Mouse (Mus musculus) gastrocnemius, adult 18-20 months (tissue): ENCODE data around the gene Kif18b. TPM values are rescaled to one million over a fixed set of nuclear protein-coding genes. Genes with fewer than 3 reads are reported as not detected.
A peak's percentile ranks its signal among the peaks of the same experiment; 100 is the strongest.

Experiments
- DNase-seq: peaks from one replicate; pipeline ENCODE4 v3.0.0; 2021; ENCODE audit warnings: low spot score
- total RNA-seq, 2 experiments: library from RNA; stranded (reverse); gene quantifications; 2 replicates each; pipeline ENCODE4 v1.2.3; 2021

Kif18b gene
- total RNA-seq, 2 experiments from 2014 or later = not detected

- no peak for DNase-seq
Observed at GRCm38 (mm10) chr11:102939024-102939675, 14.2 kb upstream of the Kif18b start.

GRCm38 (mm10) chr11:102937529-102938182 is 12.7 kb upstream of the Kif18b start:
- no peak for DNase-seq

DNA sequence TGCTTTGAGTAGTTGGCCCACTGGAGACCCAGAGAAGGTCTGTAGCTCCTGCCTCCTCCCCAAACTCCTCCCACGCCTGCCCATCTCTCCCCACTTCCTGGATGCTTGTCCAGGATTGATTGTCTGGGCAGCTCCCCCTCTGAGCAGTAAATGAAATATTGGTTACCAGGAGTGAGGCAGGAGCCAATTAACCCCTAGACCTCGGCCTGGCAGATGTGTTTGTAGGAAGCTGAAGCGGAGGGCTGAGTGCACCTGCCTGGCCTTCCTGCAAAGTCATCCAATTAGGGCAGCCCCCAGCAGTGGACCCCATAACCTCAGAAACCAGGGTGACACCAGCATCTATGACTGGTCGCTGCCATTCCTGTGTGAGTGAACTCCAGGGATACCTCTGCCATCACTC is 11.3 kb upstream of the Kif18b start:
- no peak for DNase-seq

DNA sequence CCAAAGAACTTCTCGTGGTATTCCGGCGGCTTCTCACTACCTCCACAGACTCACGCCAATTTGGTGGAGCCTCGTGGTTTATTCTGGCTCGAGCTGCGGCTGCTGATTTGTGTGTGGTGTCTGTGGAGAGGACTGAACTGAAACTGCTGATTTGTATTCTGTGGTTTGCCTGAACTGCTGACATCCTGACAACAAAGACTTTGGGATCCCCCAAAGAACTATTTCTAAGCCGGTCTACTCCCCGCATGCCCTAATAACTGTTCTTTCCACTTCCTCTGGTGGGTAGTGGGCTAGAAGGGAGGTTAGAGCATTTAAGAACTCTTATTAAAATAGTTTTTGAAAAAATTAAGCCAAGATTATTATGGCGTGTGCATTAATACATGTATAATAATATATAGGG is 5.7 kb upstream of the Kif18b start:
- no peak for DNase-seq

- DNase-seq = no peak
Observed at GRCm38 (mm10) chr11:102925351-102925717, 410 bp upstream of the Kif18b start.

DNA sequence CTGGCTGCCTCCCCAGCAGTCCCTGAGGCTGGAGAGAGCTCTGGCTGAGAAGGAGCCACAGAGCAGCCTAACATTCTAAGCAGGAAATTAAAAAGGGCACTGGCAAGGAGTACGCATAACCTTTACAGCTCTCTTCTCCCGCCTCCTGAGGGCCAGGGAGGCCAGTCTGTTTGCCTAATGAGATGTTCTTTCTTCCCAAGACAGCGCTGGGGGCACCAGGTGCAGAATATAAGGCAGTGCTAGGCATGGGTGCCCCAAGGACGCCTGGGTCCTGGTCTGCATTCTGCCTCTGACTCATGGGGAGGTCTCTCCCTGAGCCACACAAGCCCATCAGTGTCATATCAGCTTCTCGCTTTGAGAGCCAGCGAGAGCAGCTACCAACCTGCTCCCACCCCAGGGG is 3.4 kb downstream of the Kif18b start:
- DNase-seq = no peak

GRCm38 (mm10) chr11:102918077-102918476 is 6.8 kb downstream of the Kif18b start:
- no peak for DNase-seq

DNA sequence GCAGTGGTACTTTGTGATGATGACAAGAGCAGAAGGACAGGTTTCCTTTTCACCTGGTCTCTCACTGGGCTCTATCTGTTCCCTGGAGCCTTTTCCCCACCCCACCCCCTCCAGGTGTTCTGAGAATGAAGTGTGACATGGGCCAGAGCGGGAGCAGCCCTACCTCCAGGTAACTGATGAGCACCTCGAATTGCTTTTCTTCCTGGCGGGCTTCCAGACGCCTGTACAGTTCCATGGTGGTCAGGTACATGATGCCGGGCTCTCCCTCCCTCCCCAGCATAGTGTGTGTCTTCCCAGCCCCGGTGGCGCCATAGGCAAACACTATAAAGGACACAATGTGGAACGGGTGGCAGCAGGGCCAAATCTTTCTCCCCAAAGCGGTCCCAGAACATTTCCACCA is 9.5 kb downstream of the Kif18b start:
- DNase-seq = no peak

DNA sequence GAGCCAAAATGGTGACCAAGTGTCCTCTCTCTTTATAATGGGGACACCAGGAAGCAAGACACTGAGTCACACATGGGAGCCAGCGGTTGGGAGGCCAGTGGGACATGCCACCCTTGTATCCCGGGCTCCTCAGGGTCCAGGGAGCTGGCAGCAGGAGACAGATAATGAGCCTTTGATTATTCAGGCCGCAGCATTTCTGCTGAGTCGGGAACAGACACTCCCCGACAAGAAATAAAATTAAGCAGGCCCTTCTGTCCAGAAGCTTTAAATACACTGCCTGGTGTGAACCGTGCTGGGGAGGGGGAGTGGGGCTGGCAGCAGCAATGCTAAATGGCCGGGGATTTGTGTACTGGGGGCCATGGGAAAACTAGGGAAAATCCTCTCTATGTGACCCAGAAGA is 13.5 kb downstream of the Kif18b start:
- no peak for DNase-seq

- no peak for DNase-seq
Observed at GRCm38 (mm10) chr11:102903654-102904053, 21.3 kb downstream of the Kif18b start.

DNA sequence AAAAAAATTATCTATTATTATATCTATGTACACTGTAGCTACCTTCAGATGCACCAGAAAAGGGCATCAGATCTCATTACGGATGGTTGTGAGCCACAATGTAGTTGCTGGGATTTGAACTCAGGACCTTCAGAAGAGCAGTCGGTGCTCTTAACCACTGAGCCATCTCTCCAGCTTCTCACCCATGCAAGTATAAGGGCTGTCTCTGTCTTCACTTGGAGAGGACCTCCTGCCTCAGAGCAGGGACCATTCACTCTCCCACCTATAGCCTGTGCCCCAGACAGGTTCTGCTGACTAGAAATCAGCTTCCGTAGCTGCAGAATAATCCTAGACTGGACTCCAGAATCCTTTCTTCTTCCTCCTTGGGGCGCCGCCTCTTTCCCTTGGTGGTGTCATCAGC is 22.8 kb downstream of the Kif18b start:
- DNase-seq = no peak

GRCm38 (mm10) chr11:102901199-102901598 is 23.7 kb downstream of the Kif18b start:
- no peak for DNase-seq

GRCm38 (mm10) chr11:102900763-102901162 is 24.2 kb downstream of the Kif18b start, which contains the start of gene Gfap:
Gene Gfap (minus strand): TSS chr11:102900912.
- peak; percentile 79 for DNase-seq

GRCm38 (mm10) chr11:102898408-102898807 is 26.5 kb downstream of the Kif18b start:
- no peak for DNase-seq

GRCm38 (mm10) chr11:102896641-102897040 is 28.3 kb downstream of the Kif18b start:
- DNase-seq = no peak

- DNase-seq = no peak
Observed at GRCm38 (mm10) chr11:102895779-102896178, 29.1 kb downstream of the Kif18b start.

GRCm38 (mm10) chr11:102894716-102895115 is 30.2 kb downstream of the Kif18b start:
- DNase-seq = no peak

DNA sequence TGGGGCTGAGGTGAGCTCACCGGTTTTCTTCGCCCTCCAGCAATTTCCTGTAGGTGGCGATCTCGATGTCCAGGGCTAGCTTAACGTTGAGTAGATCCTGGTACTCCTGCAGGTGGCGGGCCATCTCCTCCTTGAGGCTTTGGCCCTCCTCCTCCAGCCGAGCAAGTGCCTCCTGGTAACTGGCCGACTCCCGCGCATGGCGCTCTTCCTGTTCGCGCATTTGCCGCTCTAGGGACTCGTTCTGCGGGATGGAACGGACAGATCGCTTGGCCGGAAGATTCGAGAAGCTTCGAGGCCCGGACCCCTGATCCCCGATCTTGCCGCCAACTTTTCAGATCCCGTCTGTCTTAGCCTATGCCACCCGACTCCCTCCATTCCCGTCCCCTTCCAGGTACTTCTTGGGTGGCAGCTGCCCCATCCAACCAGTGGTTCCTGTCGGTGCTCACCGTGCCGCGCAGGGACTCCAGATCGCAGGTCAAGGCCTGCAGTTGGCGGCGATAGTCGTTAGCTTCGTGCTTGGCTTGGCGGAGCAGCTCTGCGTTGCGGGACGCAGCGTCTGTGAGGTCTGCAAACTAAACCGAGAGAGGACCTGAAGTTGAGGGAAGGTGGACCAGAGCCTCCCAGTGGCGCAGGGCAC is 31.8 kb downstream of the Kif18b start:
- DNase-seq = peak; percentile 64

DNA sequence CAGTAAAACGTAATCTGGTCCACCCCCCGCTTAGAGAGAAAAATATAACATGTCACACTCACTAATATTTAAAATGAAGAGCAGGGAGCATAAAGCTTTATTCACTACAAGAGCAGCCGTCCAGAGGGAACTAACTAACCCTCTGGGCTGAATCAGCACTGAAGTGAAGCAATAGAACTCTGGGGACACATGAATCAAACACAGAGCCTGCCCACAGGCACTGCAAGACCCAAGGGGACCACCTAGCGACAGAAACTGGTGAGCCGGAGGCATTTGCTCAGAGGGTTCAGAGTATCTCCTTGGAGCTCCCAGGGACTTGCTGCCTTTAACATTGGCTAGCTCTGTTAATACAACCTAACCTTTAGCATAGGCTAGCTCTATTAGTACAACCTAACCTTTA is 34.8 kb downstream of the Kif18b start:
- DNase-seq = no peak

- no peak for DNase-seq
Observed at GRCm38 (mm10) chr11:102888135-102888534, 36.8 kb downstream of the Kif18b start.

GRCm38 (mm10) chr11:102887433-102887832 is 37.5 kb downstream of the Kif18b start:
- no peak for DNase-seq

- no peak for DNase-seq
Observed at GRCm38 (mm10) chr11:102884616-102885219, 40.2 kb downstream of the Kif18b start, which contains the start of gene Fam187a. Gene Fam187a (plus strand): TSS chr11:102885169.
